In the genomic region with DNA sequence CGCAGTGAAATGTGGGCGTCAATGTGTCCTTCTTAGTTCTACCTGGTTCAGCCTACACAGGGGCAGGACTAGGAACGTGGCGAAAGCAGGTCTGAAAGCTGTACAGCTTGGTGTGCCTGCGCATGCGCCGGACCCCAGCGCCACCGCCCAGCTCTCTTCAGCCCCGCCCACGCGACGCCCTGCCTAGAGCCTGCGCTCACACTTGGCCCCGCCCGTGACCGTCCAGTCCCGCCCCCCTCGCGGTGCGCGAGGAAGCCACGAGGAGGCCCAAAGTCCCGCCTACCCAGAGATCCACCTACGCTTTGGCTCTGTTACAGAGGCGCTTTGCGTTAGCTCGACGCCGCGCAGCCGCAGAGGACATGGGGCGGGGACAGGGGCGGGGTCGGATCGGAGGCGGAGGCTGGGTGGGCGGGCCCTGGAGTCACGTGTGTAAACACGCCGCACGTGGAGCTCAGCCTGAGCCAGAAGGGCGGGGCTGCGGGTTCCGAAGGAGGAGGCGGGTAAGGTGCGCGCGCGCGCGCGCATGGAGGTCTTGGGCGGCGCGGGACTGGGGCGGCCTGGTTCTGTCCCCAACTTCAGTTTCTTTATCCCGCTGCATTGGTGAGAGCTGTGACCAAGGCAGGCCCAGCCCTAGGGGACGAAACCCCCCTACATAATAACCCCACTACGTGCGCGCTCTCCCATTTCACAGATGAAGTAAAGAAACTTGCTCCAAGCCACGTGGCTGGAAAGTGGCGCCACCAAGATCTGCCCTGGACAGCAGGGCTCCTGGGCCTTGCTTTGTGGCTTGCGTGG, we compare ENCODE assay signal across 7 mouse cellular contexts. TPM values are rescaled to one million over a fixed set of nuclear protein-coding genes. Genes with fewer than 3 reads are reported as not detected.
DNase-seq lines count a peak whose midpoint lies in the region; ATAC-seq lines count a peak whose summit lies in the region.

No protein-coding gene starts in this region.

- 0% methylated on average over 65 of the region's 65 CpGs for WGBS in embryonic facial prominence, embryonic 11.5 days
- under 1% methylated on average over 65 of the region's 65 CpGs for WGBS in limb, embryonic 10.5 days
- under 1% methylated on average over 61 of the region's 65 CpGs for WGBS in midbrain, embryonic 13.5 days

- H3K9ac ChIP-seq in embryonic facial prominence, embryonic 11.5 days (replicated peaks; ENCODE audit: low read length): peak overlapping the region; percentile 44
- peak overlapping the region; percentile 64 for H3K9ac ChIP-seq in midbrain, embryonic 13.5 days (replicated peaks)

- H3K9me3 ChIP-seq in embryonic facial prominence, embryonic 11.5 days (replicated peaks; ENCODE audit: control insufficient read depth, low read length): no peaks in the 10 kb centered on the region
- no peaks in the 10 kb centered on the region for H3K9me3 ChIP-seq in limb, embryonic 10.5 days (replicated peaks)
- no peaks in the 10 kb centered on the region for H3K9me3 ChIP-seq in midbrain, embryonic 13.5 days

- H3K36me3 ChIP-seq in embryonic facial prominence, embryonic 11.5 days (replicated peaks; ENCODE audit: control insufficient read depth, insufficient read depth, low read depth, low read length): no peaks in the 10 kb centered on the region
- H3K36me3 ChIP-seq in limb, embryonic 10.5 days: no peaks in the 10 kb centered on the region
- no peaks in the 10 kb centered on the region for H3K36me3 ChIP-seq in midbrain, embryonic 13.5 days

- peak; percentile 98 for ATAC-seq in embryonic facial prominence, embryonic 11.5 days (replicated peaks; ENCODE audit: insufficient number of reproducible peaks, low FRiP score, low TSS enrichment, low read depth)
- peak; percentile 90 for ATAC-seq in granulocyte monocyte progenitor cell, adult 5-6 weeks (replicated peaks; ENCODE audit: poor library complexity, severe bottlenecking)
- ATAC-seq in midbrain, embryonic 13.5 days: peak; percentile 98

- peaks cover 7% of the 10 kb centered on the region for H3K4me1 ChIP-seq in embryonic facial prominence, embryonic 11.5 days (ENCODE audit: control insufficient read depth, insufficient read depth, low read length)
- H3K4me1 ChIP-seq in limb, embryonic 10.5 days: peaks cover 22% of the 10 kb centered on the region
- peaks cover 22% of the 10 kb centered on the region for H3K4me1 ChIP-seq in midbrain, embryonic 13.5 days (replicated peaks)

- no peak overlapping the region for H3K27ac ChIP-seq in embryonic facial prominence, embryonic 11.5 days (replicated peaks; ENCODE audit: low read depth, low read length)
- H3K27ac ChIP-seq in limb, embryonic 10.5 days: peak overlapping the region; percentile 67
- no peak overlapping the region for H3K27ac ChIP-seq in midbrain, embryonic 13.5 days

- H3K27me3 ChIP-seq in embryonic facial prominence, embryonic 11.5 days (ENCODE audit: control insufficient read depth, insufficient read depth, low read length): no peaks in the 10 kb centered on the region
- H3K27me3 ChIP-seq in limb, embryonic 10.5 days (ENCODE audit: low read depth, poor library complexity, severe bottlenecking): peaks cover 24% of the 10 kb centered on the region
- H3K27me3 ChIP-seq in midbrain, embryonic 13.5 days: peaks cover 26% of the 10 kb centered on the region

- DNase-seq in adrenal gland, postnatal 14 days: peak; percentile 100
- peak; percentile 99 for DNase-seq in embryonic facial prominence, embryonic 11.5 days (ENCODE audit: low spot score)
- DNase-seq in kidney, adult 11 months: peak; percentile 99
- DNase-seq in limb, embryonic 10.5 days (ENCODE audit: low spot score): peak; percentile 100
- DNase-seq in spleen, adult 12 weeks (ENCODE audit: low spot score): peak; percentile 99

- H3K4me3 ChIP-seq in embryonic facial prominence, embryonic 11.5 days (ENCODE audit: low read depth, low read length): peak overlapping the region; percentile 28
- H3K4me3 ChIP-seq in limb, embryonic 10.5 days: peak overlapping the region; percentile 57
- peak overlapping the region; percentile 43 for H3K4me3 ChIP-seq in midbrain, embryonic 13.5 days (replicated peaks)

- H3K4me2 ChIP-seq in embryonic facial prominence, embryonic 11.5 days (ENCODE audit: low read depth, low read length): peak overlapping the region; percentile 54
- peak overlapping the region; percentile 68 for H3K4me2 ChIP-seq in midbrain, embryonic 13.5 days (replicated peaks)

RNA-seq across cellular contexts. Expression of a gene that starts 22.4 kb away (rescaled TPM):
- 10.6 and 10.8 TPM in 2 replicates for total RNA-seq in adrenal gland, postnatal 14 days (2021)
- polyA plus RNA-seq in embryonic facial prominence, embryonic 11.5 days (2014; fragmentation: Nextera tagmentation; extraction: Ambion mirVana): 91.0 and 101 TPM in 2 replicates
- total RNA-seq in granulocyte monocyte progenitor cell, adult 5-6 weeks (2014; fragmentation: Nextera tagmentation): 22.4 and 23.1 TPM in 2 replicates
- 20.9 and 25.7 TPM in 2 replicates for total RNA-seq in granulocyte monocyte progenitor cell, adult 5-6 weeks (2017)
- polyA plus RNA-seq in limb, embryonic 10.5 days (2016; fragmentation: Nextera tagmentation; extraction: Ambion mirVana): 158 and 194 TPM in 2 replicates
- polyA plus RNA-seq in midbrain, embryonic 13.5 days (2015; fragmentation: Nextera tagmentation; extraction: Ambion mirVana): 15.7 and 17.6 TPM in 2 replicates
